Mouse (Mus musculus) B cell, adult 62 days (primary cell): ENCODE results near the gene Gm6465. TPM values are rescaled to one million over a fixed set of nuclear protein-coding genes. Genes with fewer than 3 reads are reported as not detected.

Experiments used
- total RNA-seq: library from RNA; stranded (reverse); gene quantifications from 4 replicates; pipeline ENCODE4 v1.2.4, GENCODE M21; 2023

Gene Gm6465
- not detected in 4 replicates for total RNA-seq

GRCm38 (mm10) chr5:11845239-11845638, at the start of gene Gm6465:
Gene Gm6465, plus strand, starts transcription at chr5:11845539.

Other genes starting within 250 kb of the Gm6465 start
- gene Gm8922, start 163.6 kb upstream of the Gm6465 start, total RNA-seq: not detected in 4 replicates
- gene Gm8926, start 75.0 kb upstream of the Gm6465 start, total RNA-seq: not detected in 4 replicates
- gene 4933402N22Rik, start 72.5 kb downstream of the Gm6465 start, total RNA-seq: not detected in 4 replicates